Mouse (Mus musculus): ENCODE results near the gene Stra6. TPM values are rescaled to one million over a fixed set of nuclear protein-coding genes. Genes with fewer than 3 reads are reported as not detected.

Stra6 gene
- total and polyA plus RNA-seq, 3 experiments: 0.08 to 0.09 (median 0.08) TPM

DNA sequence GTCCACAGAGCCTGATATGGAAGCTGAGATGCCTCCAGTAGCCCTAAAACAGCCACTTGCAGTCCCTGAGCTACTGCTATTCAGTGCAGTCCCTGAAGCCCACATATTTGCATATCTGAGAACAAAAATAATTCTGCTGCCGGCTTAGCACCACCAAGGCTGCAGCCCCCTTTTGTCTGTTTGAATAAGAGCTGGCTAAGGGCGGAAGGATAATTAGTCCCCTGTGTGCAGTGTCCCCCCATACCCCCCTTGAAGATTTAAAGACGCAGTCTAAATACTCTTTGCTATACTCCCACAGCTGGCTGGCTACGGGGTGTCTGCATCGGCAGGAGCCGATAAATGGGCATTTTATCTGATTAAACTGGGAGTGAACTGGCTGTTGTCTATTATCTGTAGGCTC, 15.0 kb upstream of the Stra6 start:
- dilution Hi-C loops (cut with MboI; ENCODE audit: extremely low pct_ligation_motif_present, extremely low pct_unique_long_range_greater_than_20kb, low sequenced_read_pairs): no loop called here
- no peaks in the 10 kb centered on the region for H3K79me2 ChIP-seq (replicated peaks; ENCODE audit: control insufficient read depth, extremely low read depth, insufficient read depth, poor library complexity, severe bottlenecking)
- DNase-seq (ENCODE audit: extremely low read depth): peak; percentile 56
- TF ChIP-seq MEF2A (IDR thresholded peaks at IDR 0.05; ENCODE audit: borderline replicate concordance, low read depth, low read length) (peak; percentile 36; the same call in 1 of the 2 replicates), MXI1 (IDR thresholded peaks at IDR 0.05; ENCODE audit: low read depth, low read length) (no peak), PAX5 (IDR thresholded peaks at IDR 0.05; ENCODE audit: low read length) (no peak), MAX (IDR thresholded peaks at IDR 0.05; ENCODE audit: low read length) (no peak), RAD21 (IDR thresholded peaks at IDR 0.05; ENCODE audit: low read depth, low read length) (no peak), USF1 (IDR thresholded peaks at IDR 0.05; ENCODE audit: low read depth, low read length) (no peak)
- no peaks in the 10 kb centered on the region for H3K9me3 ChIP-seq (replicated peaks; ENCODE audit: low read length)
- in situ Hi-C loops (cut with MboI; ENCODE audit: low pct_ligation_motif_present, low pct_unique_long_range_greater_than_20kb, low sequenced_read_pairs): no loop called here
- H3K4me3 ChIP-seq (replicated peaks in 1 of 3; ENCODE audit: low read depth in 2 of 3, low read length in 2 of 3, poor library complexity in 1 of 3): no peak overlapping the region
- H3K27me3 ChIP-seq (replicated peaks): peaks cover 3% of the 10 kb centered on the region
- no peak overlapping the region for H3K27ac ChIP-seq (ENCODE audit: insufficient read depth, low read depth)
- peaks cover 13 to 51% of the 10 kb centered on the region in 2 experiments for H3K4me1 ChIP-seq (ENCODE audit: control insufficient read depth in 1 of 2, insufficient read depth in 2 of 2)
- no peaks in the 10 kb centered on the region for H3K36me3 ChIP-seq (replicated peaks in 1 of 2; ENCODE audit: control insufficient read depth in 1 of 2, insufficient read depth in 1 of 2, low read length in 1 of 2)
- no peak overlapping the region for H3K9ac ChIP-seq (ENCODE audit: insufficient read depth, low read depth)
- H3K4me2 ChIP-seq (ENCODE audit: insufficient read depth, low read depth, poor library complexity, severe bottlenecking): peak overlapping the region; percentile 56

DNA sequence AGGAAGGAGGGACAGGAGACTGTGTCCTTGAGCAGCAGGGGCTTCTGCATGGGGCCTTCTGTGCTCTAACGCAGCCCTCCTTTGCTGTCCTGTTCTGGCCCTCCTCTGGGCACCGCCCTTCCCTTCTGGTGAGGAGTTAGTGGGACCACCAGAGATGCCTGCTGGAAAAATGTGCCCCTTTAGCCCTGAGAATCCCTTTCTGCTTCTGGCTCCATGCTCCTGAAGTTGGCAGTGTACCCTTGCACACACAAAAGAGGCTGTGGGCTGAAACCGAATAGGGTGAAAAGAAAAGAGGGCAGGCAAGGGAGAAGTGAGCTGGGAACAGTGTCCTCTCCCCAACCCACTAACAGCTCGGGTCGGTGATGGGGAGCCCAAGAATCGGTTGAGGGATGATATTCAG, 14.4 kb upstream of the Stra6 start:
- no peak for DNase-seq (ENCODE audit: extremely low read depth)
- H3K27me3 ChIP-seq (replicated peaks): peaks cover 3% of the 10 kb centered on the region
- no peak overlapping the region for H3K9ac ChIP-seq (ENCODE audit: insufficient read depth, low read depth)
- dilution Hi-C loops (cut with MboI; ENCODE audit: extremely low pct_ligation_motif_present, extremely low pct_unique_long_range_greater_than_20kb, low sequenced_read_pairs) (no loop called here), in situ Hi-C loops (cut with MboI; ENCODE audit: low pct_ligation_motif_present, low pct_unique_long_range_greater_than_20kb, low sequenced_read_pairs) (no loop called here)
- H3K27ac ChIP-seq (ENCODE audit: insufficient read depth, low read depth): no peak overlapping the region
- no peak overlapping the region for H3K4me2 ChIP-seq (ENCODE audit: insufficient read depth, low read depth, poor library complexity, severe bottlenecking)
- H3K79me2 ChIP-seq (replicated peaks; ENCODE audit: control insufficient read depth, extremely low read depth, insufficient read depth, poor library complexity, severe bottlenecking): no peaks in the 10 kb centered on the region
- TF ChIP-seq POLR2A (IDR thresholded peaks at IDR 0.05; ENCODE audit: low read depth, low read length): no peak
- TF ChIP-seq ZNF384 (IDR thresholded peaks at IDR 0.05; ENCODE audit: low read depth, low read length): no peak
- TF ChIP-seq ETS1 (conservative IDR thresholded peaks at IDR 0.05; ENCODE audit: low read depth, low read length): no peak
- no peak for TF ChIP-seq TBP (conservative IDR thresholded peaks at IDR 0.05; ENCODE audit: low read depth, low read length)
- TF ChIP-seq MXI1 (IDR thresholded peaks at IDR 0.05; ENCODE audit: low read depth, low read length): no peak
- TF ChIP-seq USF1 (IDR thresholded peaks at IDR 0.05; ENCODE audit: low read depth, low read length): no peak
- TF ChIP-seq NRF1 (IDR thresholded peaks at IDR 0.05; ENCODE audit: low read depth, low read length): no peak
- no peak for TF ChIP-seq ZC3H11A (IDR thresholded peaks at IDR 0.05; ENCODE audit: low read depth, low read length)
- TF ChIP-seq JUN (IDR thresholded peaks at IDR 0.05; ENCODE audit: insufficient read depth, low read depth, low read length): no peak
- TF ChIP-seq ZKSCAN1 (IDR thresholded peaks at IDR 0.05; ENCODE audit: borderline replicate concordance, low read depth, low read length): no peak
- no peak for TF ChIP-seq CTCF (conservative IDR thresholded peaks at IDR 0.05 in 1 of 2, IDR thresholded peaks at IDR 0.05 in 1 of 2; ENCODE audit: low read depth in 2 of 2, low read length in 2 of 2)
- no peak for TF ChIP-seq ZMIZ1 (IDR thresholded peaks at IDR 0.05; ENCODE audit: low read depth, low read length)
- no peak for TF ChIP-seq RCOR1 (conservative IDR thresholded peaks at IDR 0.05; ENCODE audit: low read depth, low read length)
- no peaks in the 10 kb centered on the region for H3K9me3 ChIP-seq (replicated peaks; ENCODE audit: low read length)
- peaks cover 13 to 52% of the 10 kb centered on the region in 2 experiments for H3K4me1 ChIP-seq (ENCODE audit: control insufficient read depth in 1 of 2, insufficient read depth in 2 of 2)
- H3K36me3 ChIP-seq (replicated peaks in 1 of 2; ENCODE audit: control insufficient read depth in 1 of 2, insufficient read depth in 1 of 2, low read length in 1 of 2): no peaks in the 10 kb centered on the region
- no peak overlapping the region for H3K4me3 ChIP-seq (replicated peaks in 1 of 3; ENCODE audit: low read depth in 2 of 3, low read length in 2 of 3, poor library complexity in 1 of 3)

All from CH12.LX (cell line).